21 mouse cellular contexts compared by ENCODE assay signal in genomic region chr4:124762858-124763452, GRCm38 (mm10). TPM values are rescaled to one million over a fixed set of nuclear protein-coding genes. Genes with fewer than 3 reads are reported as not detected.
A peak's percentile ranks its signal among the peaks of the same experiment; 100 is the strongest.
DNase-seq lines count a peak whose midpoint lies in the region; ATAC-seq and TF ChIP-seq lines count a peak whose summit lies in the region.
"Had no signal": no experiment of that assay in that cellular context is flagged by ENCODE, and none has a peak within 500 bp of the region (broad histone marks: within the 10 kb centered on the region; RNA-seq: fewer than 3 reads in every experiment).

No protein-coding gene starts in this region.

- H3K9ac ChIP-seq in liver, adult 2 months (ENCODE audit: low read depth, low read length): no peak overlapping the region
- no peak overlapping the region for H3K9ac ChIP-seq in liver, embryonic 12.5 days
- H3K9ac ChIP-seq: forebrain, postnatal 0 days; hindbrain, embryonic 12.5 days; hindbrain, embryonic 15.5 days had no signal

- WGBS in liver, adult 2 months: 84% methylated on average over 6 of the region's 6 CpGs
- WGBS in liver, embryonic 12.5 days (ENCODE audit: insufficient replicate concordance): 80% methylated on average over 6 of the region's 6 CpGs

- DNase-seq in liver, adult 2 months (ENCODE audit: extremely low read depth, low read depth, low spot score): peak; percentile 72
- peak; percentile 45 for DNase-seq in brain, adult 2 months (ENCODE audit: low read depth, low spot score)
- peak; percentile 88 for DNase-seq in gonadal fat pad, adult 2 months (ENCODE audit: low read depth)
- no peak for DNase-seq in yolk sac, embryonic 10.5 days (ENCODE audit: low spot score)
- no peak for DNase-seq in embryo, embryonic 10 days (ENCODE audit: low spot score)
- DNase-seq: adrenal gland, postnatal 10 days; adrenal gland, postnatal 36 days; cerebellum, adult 11-12 months; cerebellum, adult 8-10 months; cerebellum, postnatal 10 days; cerebellum, postnatal 36 days; forebrain, postnatal 0 days; gastrocnemius, postnatal 10 days; gastrocnemius, postnatal 36 days; kidney, adult 11 months had no signal

- H3K4me2 ChIP-seq in liver, embryonic 12.5 days: no peak overlapping the region
- H3K4me2 ChIP-seq: heart, embryonic 11.5 days; hindbrain, embryonic 12.5 days; hindbrain, embryonic 15.5 days had no signal

- H3K27ac ChIP-seq in liver, adult 2 months (replicated peaks; ENCODE audit: insufficient read depth, low read depth, low read length): peak overlapping the region; percentile 20; the same call in 1 of the 2 replicates
- H3K27ac ChIP-seq in liver, embryonic 12.5 days: no peak overlapping the region
- H3K27ac ChIP-seq: hindbrain, embryonic 12.5 days; hindbrain, embryonic 15.5 days had no signal

- H3K4me3 ChIP-seq in liver, adult 2 months (ENCODE audit: insufficient read depth, low read depth, low read length): no peak overlapping the region
- H3K4me3 ChIP-seq in liver, embryonic 12.5 days: no peak overlapping the region
- H3K4me3 ChIP-seq: hindbrain, embryonic 12.5 days; hindbrain, embryonic 15.5 days had no signal

- no peak for ATAC-seq in liver, embryonic 12.5 days
- ATAC-seq: activated CD4-positive, CD25-positive, alpha-beta regulatory T cell, adult 4 months; forebrain, embryonic 14.5 days; forebrain, postnatal 0 days had no signal

- no peak for TF ChIP-seq CTCF in liver, adult 2 months (IDR thresholded peaks at IDR 0.05; ENCODE audit: low read depth, low read length)

- H3K4me1 ChIP-seq in liver, adult 2 months (ENCODE audit: control insufficient read depth, insufficient read depth, low read length): peaks cover 33% of the 10 kb centered on the region
- H3K4me1 ChIP-seq in liver, embryonic 12.5 days: peaks cover 68% of the 10 kb centered on the region
- H3K4me1 ChIP-seq: hindbrain, embryonic 12.5 days; hindbrain, embryonic 15.5 days had no signal

- H3K27me3 ChIP-seq in liver, adult 2 months (ENCODE audit: control insufficient read depth, insufficient read depth, low read length): no peaks in the 10 kb centered on the region
- H3K27me3 ChIP-seq in liver, embryonic 12.5 days (replicated peaks): no peaks in the 10 kb centered on the region
- H3K27me3 ChIP-seq: hindbrain, embryonic 12.5 days; hindbrain, embryonic 15.5 days had no signal

- no peaks in the 10 kb centered on the region for H3K36me3 ChIP-seq in liver, adult 2 months (ENCODE audit: control insufficient read depth, insufficient read depth, low read length)
- peaks cover 24% of the 10 kb centered on the region for H3K36me3 ChIP-seq in liver, embryonic 12.5 days
- H3K36me3 ChIP-seq: hindbrain, embryonic 15.5 days had no signal

- no peaks in the 10 kb centered on the region for H3K9me3 ChIP-seq in liver, embryonic 12.5 days (replicated peaks)
- H3K9me3 ChIP-seq: hindbrain, embryonic 12.5 days; hindbrain, embryonic 15.5 days had no signal

- no peak for TF ChIP-seq POLR2A in liver, adult 2 months (IDR thresholded peaks at IDR 0.05; ENCODE audit: extremely low read depth, insufficient read depth, low read length)

- peaks cover 42% of the 10 kb centered on the region for H3K79me2 ChIP-seq in liver, adult 2 months (ENCODE audit: control insufficient read depth, insufficient read depth, low read length)

RNA-seq across cellular contexts. Expression of gene Inpp5b, which starts 21.3 kb away (rescaled TPM):
- 15.3 and 15.8 TPM in 2 replicates for total RNA-seq in liver, adult 2 months (2014; rRNA removed)
- polyA plus RNA-seq in liver, adult 2 months (2012; rRNA removed): 24.1 and 25.7 TPM in 2 replicates
- polyA plus RNA-seq in liver, embryonic 12.5 days (2016; fragmentation: Nextera tagmentation; extraction: Ambion mirVana): 49.7 and 50.3 TPM in 2 replicates
- polyA plus RNA-seq in gonadal fat pad, adult 2 months (2012; rRNA removed): 31.5 and 37.5 TPM in 2 replicates

RNA-seq across cellular contexts. Expression of gene Mtf1, which starts 38.9 kb away (rescaled TPM):
- 4.3 and 5.5 TPM in 2 replicates for total RNA-seq in liver, adult 2 months (2014; rRNA removed)
- 5.1 and 6.0 TPM in 2 replicates for polyA plus RNA-seq in liver, adult 2 months (2012; rRNA removed)
- 16.3 and 16.6 TPM in 2 replicates for polyA plus RNA-seq in liver, embryonic 12.5 days (2016; fragmentation: Nextera tagmentation; extraction: Ambion mirVana)
- 6.1 and 6.2 TPM in 2 replicates for polyA plus RNA-seq in gonadal fat pad, adult 2 months (2012; rRNA removed)

RNA-seq across cellular contexts. Expression of gene Sf3a3, which starts 48.4 kb away (rescaled TPM):
- 12.1 and 15.1 TPM in 2 replicates for total RNA-seq in liver, adult 2 months (2014; rRNA removed)
- 5.5 and 6.6 TPM in 2 replicates for polyA plus RNA-seq in liver, adult 2 months (2012; rRNA removed)
- polyA plus RNA-seq in liver, embryonic 12.5 days (2016; fragmentation: Nextera tagmentation; extraction: Ambion mirVana): 116 and 121 TPM in 2 replicates
- polyA plus RNA-seq in gonadal fat pad, adult 2 months (2012; rRNA removed): 14.4 and 16.2 TPM in 2 replicates

Comparison
In these comparisons a context has a peak if more than half of its experiments do, and no peak if none do; other contexts are left out.
1. DNase-seq: peak in liver, adult 2 months (single experiment), brain, adult 2 months (single experiment) and gonadal fat pad, adult 2 months (single experiment); none in yolk sac, embryonic 10.5 days (single experiment) and embryo, embryonic 10 days (single experiment).